Mouse (Mus musculus) heart, postnatal 0 days (tissue): Measurements from ENCODE around the gene Ggact.

ENCODE experiments used
- CTCF ChIP-seq: IDR thresholded peaks from 2 replicates; pipeline ENCODE4 v1.5.1; 2016; ENCODE audit warnings: antibody characterized with exemption, control low read depth, low read depth
- EP300 ChIP-seq: IDR thresholded peaks from 2 replicates; pipeline ENCODE4 v1.6.1; 2016; ENCODE audit warnings: antibody characterized with exemption, low read depth

GRCm38 (mm10) chr14:122825464-122825863 is 88.1 kb downstream of the Ggact start:
- no peak for TF ChIP-seq EP300
- no peak for TF ChIP-seq CTCF
